ENCODE assay signal across 29 mouse cellular contexts in the genomic region with DNA sequence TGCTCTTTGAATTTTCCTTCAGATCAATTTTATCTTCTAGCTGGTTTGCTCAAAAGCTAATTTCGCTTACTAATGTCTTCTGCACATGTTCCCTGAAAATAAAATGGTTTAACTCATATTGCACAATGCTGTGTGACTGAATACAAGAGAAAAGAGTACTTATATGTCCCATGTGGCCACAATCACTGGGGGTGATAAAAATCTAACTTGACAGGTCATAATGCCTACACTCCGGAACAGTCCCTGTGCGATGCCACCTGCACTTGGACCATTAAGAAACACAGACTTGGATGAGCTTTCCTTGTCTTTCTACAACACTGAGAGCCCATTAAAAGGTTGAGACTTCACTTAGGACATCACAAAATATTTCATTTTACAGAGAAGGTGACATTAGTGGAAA.
"Had no signal": no experiment of that assay in that cellular context is flagged by ENCODE, and none has a peak within 500 bp of the region (broad histone marks: within the 10 kb centered on the region; RNA-seq: fewer than 3 reads in every experiment).

No protein-coding gene starts in this region.

- H3K9ac ChIP-seq: embryonic facial prominence, embryonic 12.5 days; embryonic facial prominence, embryonic 13.5 days; embryonic facial prominence, embryonic 15.5 days; forebrain, embryonic 12.5 days; forebrain, embryonic 13.5 days; forebrain, embryonic 15.5 days; forebrain, postnatal 0 days had no signal

- H3K27ac ChIP-seq: embryonic facial prominence, embryonic 10.5 days; embryonic facial prominence, embryonic 12.5 days; embryonic facial prominence, embryonic 13.5 days; embryonic facial prominence, embryonic 15.5 days; forebrain, embryonic 10.5 days; forebrain, embryonic 12.5 days; forebrain, embryonic 13.5 days; forebrain, embryonic 15.5 days; gastrocnemius, adult 2 months; heart, adult 2 months had no signal

- H3K9me3 ChIP-seq: embryonic facial prominence, embryonic 10.5 days; embryonic facial prominence, embryonic 12.5 days; embryonic facial prominence, embryonic 13.5 days; embryonic facial prominence, embryonic 15.5 days; forebrain, embryonic 10.5 days; forebrain, embryonic 12.5 days; forebrain, embryonic 13.5 days; forebrain, embryonic 15.5 days had no signal

- H3K4me1 ChIP-seq: embryonic facial prominence, embryonic 10.5 days; embryonic facial prominence, embryonic 12.5 days; embryonic facial prominence, embryonic 13.5 days; embryonic facial prominence, embryonic 15.5 days; forebrain, embryonic 10.5 days; forebrain, embryonic 12.5 days; forebrain, embryonic 13.5 days; forebrain, embryonic 15.5 days had no signal

- ATAC-seq: forebrain, embryonic 13.5 days; forebrain, embryonic 14.5 days; forebrain, embryonic 15.5 days; forebrain, embryonic 16.5 days; forebrain, postnatal 0 days had no signal

- H3K4me3 ChIP-seq: embryonic facial prominence, embryonic 10.5 days; embryonic facial prominence, embryonic 12.5 days; embryonic facial prominence, embryonic 13.5 days; embryonic facial prominence, embryonic 15.5 days; erythroblast, embryonic 14.5 days; forebrain, embryonic 10.5 days; forebrain, embryonic 12.5 days; forebrain, embryonic 13.5 days; forebrain, embryonic 15.5 days; gastrocnemius, adult 2 months; heart, adult 2 months had no signal

- H3K36me3 ChIP-seq: embryonic facial prominence, embryonic 10.5 days; embryonic facial prominence, embryonic 12.5 days; embryonic facial prominence, embryonic 13.5 days; embryonic facial prominence, embryonic 15.5 days; forebrain, embryonic 10.5 days; forebrain, embryonic 12.5 days; forebrain, embryonic 15.5 days had no signal

- H3K27me3 ChIP-seq: embryonic facial prominence, embryonic 12.5 days; embryonic facial prominence, embryonic 13.5 days; embryonic facial prominence, embryonic 15.5 days; forebrain, embryonic 12.5 days; forebrain, embryonic 13.5 days; forebrain, embryonic 15.5 days had no signal

- H3K4me2 ChIP-seq: embryonic facial prominence, embryonic 12.5 days; embryonic facial prominence, embryonic 13.5 days; embryonic facial prominence, embryonic 15.5 days; forebrain, embryonic 12.5 days; forebrain, embryonic 13.5 days; forebrain, embryonic 15.5 days had no signal

- DNase-seq: cerebellum, adult 2 months; cerebellum, adult 8-10 months; cerebellum, adult 9-10 months; cerebellum, adult 9-11 months; cerebellum, postnatal 10 days; cerebellum, postnatal 14 days; cerebellum, postnatal 25 days; cerebellum, postnatal 36 days; embryo, embryonic 11 days; forebrain, postnatal 0 days; gastrocnemius, adult 2 months; gastrocnemius, postnatal 10 days; gastrocnemius, postnatal 14 days; gastrocnemius, postnatal 25 days; gastrocnemius, postnatal 36 days; heart, adult 11 months; heart, adult 18-20 months; heart, adult 2 months had no signal
